Mouse (Mus musculus) adipocyte (in vitro differentiated cells): Measurements from ENCODE around the gene Rcsd1.
A peak's percentile ranks its signal among the peaks of the same experiment; 100 is the strongest.

Source experiments
- DNase-seq: peaks from one replicate; pipeline ENCODE4 v3.0.0-alpha.2; 2016; ENCODE audit warnings: low spot score

The Rcsd1 gene

DNA sequence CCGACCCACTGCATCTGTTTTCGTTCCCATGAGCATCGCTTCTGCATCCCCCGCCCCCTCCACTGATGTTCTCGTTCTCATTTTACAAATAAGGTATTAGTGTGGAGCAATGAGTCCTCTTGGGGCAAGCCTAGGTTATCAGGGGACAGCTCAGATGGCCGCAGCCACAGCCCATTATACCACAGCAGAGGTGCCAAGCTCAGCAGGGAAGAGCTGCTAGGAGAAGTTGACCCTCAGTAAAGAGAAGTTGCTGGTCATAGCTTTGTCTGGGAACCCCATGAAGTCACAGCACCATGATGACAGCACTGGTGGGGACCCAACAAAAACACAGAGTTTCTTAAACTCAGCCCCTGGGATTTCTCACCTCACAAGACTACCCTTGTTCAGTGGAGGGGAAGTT, 47.8 kb downstream of the Rcsd1 start:
- DNase-seq, result no peak

GRCm38 (mm10) chr1:165661191-165661590, 48.4 kb downstream of the Rcsd1 start:
- DNase-seq, result no peak

- DNase-seq, result peak; percentile 56
Observed at GRCm38 (mm10) chr1:165660774-165661173, 48.8 kb downstream of the Rcsd1 start.

GRCm38 (mm10) chr1:165658602-165659001, 51.0 kb downstream of the Rcsd1 start:
- DNase-seq, result peak; percentile 78

DNA sequence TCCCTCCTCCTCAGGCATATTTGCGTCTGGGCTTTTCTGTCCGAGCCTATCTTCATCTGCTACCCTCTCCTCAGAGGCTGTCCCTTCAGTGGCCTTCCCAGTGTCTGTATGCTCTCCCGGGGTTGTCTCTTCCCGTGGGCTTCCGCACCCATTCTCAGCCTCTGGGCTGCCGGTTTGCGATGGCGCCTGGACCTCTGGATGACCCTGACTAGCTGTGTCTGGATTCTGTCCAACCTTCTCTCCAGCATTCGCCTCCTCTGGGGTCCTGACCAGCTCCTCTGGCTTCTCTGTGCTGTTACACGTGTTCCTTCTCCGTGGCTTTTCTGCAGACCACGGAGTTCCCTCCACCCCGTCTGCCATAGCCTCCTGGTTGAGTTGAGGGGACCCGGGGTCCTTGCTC, 54.1 kb downstream of the Rcsd1 start:
- no peak for DNase-seq

DNA sequence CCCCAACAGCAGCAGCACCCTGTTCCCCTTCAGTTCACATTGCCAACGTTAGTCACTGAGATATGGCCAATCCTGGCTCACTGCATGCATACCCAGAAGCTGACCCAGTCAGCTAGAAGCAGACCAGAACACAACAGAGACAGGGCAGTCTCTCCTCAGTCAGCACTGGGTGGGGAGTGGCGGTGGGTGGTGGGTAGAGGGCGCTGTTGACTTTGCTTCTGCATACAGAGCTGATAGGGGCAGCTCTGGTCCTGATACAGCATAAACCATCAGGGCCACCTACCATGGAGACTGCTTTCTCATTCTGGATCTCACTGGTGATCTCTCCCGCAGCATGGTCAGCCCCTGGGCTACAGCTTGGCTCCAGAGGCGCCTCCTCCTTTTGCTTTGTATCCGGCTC, 54.5 kb downstream of the Rcsd1 start:
- no peak for DNase-seq

GRCm38 (mm10) chr1:165653126-165653885, 56.3 kb downstream of the Rcsd1 start:
- no peak for DNase-seq

DNA sequence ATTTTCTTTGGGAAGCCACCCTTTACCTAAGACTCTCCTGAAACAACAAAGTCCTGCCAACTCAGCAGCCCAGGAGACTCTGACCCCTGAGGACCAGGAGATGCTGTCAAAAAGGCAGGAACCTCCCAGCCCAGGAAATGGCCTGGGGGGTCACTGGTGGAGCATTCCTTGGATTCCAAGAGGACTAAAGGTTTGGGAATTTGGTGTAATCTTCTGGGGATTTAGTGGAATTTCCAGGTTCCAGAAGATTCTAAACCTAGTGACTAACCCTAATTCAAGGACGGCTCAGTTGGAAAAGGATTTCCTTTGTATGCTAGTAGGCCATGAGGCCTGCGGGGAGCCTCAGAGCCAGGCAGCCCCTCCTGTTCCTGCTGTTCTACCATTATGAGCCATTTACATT, 57.0 kb downstream of the Rcsd1 start:
- DNase-seq, result no peak

- no peak for DNase-seq
Observed at GRCm38 (mm10) chr1:165651158-165651557, 58.4 kb downstream of the Rcsd1 start.

- no peak for DNase-seq
Observed at GRCm38 (mm10) chr1:165645102-165645501, 64.5 kb downstream of the Rcsd1 start.

- DNase-seq, result no peak
Observed at GRCm38 (mm10) chr1:165643735-165644134, 65.8 kb downstream of the Rcsd1 start.

DNA sequence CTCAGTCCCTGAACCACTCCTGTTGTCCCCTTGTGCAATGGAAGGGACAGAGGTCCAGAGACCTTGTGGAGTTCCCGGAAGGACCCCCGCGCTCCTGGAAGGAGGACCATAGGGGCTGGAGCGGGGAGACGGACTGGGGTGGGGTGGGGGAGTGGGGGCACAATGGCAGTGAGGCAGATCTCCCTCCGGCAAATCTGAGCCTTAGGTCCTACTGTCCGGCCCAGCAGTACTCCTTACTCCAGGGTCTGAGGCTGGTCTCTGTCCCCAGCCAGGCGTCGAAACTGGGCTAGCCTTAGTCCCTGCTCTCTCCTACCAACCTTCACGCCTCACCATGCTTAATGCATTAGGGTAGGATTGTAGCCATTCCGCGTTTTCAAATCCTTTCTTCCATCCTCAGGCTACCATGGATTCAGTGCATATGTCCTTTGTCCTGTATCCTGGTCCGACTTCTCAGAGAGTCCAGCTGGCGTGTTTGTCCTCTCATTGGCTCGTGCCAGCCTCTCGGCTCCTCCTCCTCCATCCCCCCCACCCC, 66.7 kb downstream of the Rcsd1 start:
- peak; percentile 86 for DNase-seq

DNA sequence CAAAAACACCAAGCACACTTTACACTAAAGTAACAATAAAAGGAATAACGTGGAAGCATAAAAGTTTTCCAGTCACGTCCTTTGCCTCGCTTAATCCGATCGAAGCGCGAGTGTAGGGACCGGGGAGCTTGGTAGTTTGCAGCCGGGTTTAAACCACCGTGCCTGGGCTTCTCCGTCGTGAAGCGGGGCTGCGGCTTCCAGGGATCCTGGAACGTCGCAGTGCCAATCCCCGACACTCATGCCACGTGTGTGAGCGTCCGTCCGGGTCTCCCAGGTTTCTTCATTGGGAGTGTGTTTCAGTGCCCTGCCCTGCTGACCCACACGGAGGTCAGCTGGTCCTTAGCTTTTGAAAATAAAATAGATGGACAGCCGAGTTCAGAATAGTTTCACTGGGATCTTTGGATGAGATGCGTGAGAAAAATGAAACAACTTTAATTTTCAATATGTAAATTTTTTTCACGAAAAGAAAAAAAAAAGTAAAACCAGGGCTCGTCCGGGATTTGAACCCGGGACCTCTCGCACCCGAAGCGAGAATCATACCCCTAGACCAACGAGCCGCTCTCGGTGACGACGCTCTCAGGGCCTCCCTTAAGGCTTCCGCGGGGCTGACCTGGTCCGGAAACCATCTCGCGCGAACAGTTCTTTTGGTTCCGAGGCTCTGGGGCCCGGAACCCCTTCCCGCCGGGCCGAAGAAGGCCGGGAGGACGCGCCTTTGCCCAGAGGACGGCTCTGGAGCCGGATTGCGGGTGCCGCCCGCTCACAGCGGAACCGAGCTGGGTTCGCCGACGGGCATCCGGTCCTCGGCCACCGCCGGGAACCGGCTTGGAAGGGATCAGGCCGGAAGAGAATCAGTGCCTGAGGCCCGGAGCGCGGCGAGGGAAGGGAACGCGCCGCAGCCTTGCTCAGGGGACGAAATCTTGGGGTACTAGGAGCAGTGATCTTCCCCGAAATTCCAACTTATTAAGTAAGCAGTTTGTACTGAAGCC, 67.5 kb downstream of the Rcsd1 start:
- DNase-seq, result peak; percentile 92

- peak; percentile 92 for DNase-seq
Observed at GRCm38 (mm10) chr1:165641271-165641771, 68.2 kb downstream of the Rcsd1 start.

DNA sequence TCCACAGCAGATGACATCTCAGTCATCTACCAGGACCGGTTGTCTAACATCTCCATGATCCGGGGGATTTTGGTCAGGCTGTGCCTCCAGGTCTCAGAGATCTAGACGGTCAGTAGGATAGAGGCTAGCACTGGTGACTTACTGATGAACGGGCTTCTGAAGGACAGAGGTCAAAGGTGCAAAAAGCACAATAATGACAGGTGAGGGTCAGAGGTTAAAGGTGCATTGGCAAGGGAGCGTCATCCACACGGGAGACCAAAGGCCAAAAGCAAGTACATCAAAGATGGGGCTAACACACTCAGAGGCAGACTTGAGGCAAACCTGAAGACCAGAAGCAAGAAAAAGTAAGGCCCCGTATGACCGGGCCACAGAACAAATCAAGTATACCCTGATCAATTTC, 73.3 kb downstream of the Rcsd1 start:
- DNase-seq, result no peak

DNA sequence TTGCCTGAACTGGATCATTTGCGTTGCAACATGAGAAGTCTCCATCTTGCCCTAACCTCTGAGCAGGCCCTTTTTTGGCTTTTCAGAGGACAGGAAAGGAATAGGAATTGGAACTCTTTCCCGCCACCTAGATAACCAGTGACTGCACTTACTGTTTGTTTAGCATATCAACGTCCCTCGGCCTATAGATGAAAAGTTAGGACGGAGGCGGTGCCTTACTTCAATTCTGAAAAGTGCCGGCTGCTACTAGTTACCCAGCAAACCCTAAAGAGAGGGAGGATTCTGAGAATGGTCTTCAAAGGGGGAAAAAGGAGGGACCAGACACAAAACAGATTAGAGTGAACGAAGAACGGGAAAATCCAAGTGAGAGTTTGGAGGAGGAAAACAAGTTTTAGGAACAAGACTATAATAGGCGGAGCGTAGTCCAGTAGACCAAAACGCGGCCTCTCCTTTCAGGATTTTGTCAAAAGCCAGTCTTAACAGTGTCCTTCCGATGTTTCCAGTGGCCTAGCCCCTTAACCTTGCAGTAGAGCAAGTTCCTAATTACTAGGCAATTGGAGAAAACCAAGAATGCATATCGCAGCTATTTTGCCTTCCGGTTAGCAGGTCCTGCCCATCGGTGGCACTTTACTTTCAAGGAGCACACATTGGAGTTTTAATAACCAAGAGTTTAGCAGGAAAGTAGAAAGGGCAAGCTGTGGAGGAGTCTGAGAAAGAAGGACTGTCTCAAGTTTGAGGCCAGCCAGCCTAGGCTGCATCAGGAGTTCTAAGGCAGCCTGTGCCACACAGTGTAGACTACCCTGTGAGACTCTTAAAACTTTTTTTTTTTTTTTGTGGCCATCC, 74.3 kb downstream of the Rcsd1 start:
- no peak for DNase-seq

- DNase-seq, result peak; percentile 98
Observed at GRCm38 (mm10) chr1:165634151-165634884, 75.2 kb downstream of the Rcsd1 start, which contains the start of gene Mpzl1. TSS of gene Mpzl1 (minus strand) at chr1:165634538.

DNA sequence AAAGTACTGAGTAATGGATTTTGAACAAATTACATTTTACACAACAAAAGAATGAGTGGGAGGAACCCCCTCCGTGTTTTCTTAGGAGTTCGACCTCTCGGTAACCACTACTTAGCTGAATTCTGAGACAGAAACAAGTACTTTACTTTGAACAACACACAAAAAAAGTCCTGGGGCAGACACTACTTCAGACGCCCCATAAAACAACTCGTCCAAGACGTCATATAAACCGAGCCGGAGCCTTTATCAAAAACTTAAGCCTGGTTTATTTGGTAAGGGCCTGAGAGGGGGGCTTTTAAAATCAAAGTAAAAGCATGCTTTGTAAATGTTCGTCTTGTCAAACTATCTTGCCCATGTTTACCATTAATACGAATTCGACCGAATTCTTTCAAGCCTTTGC, 76.2 kb downstream of the Rcsd1 start:
- no peak for DNase-seq

GRCm38 (mm10) chr1:165631136-165631535, 78.4 kb downstream of the Rcsd1 start:
- DNase-seq, result no peak

GRCm38 (mm10) chr1:165629975-165630374, 79.6 kb downstream of the Rcsd1 start:
- DNase-seq, result no peak

- DNase-seq, result no peak
Observed at GRCm38 (mm10) chr1:165628603-165629002, 81.0 kb downstream of the Rcsd1 start.
